Mouse (Mus musculus) lung, postnatal 25 days (tissue): ENCODE results near the gene Slamf1.
"Not testable (repeated sequence)": the region's sequence is repeated elsewhere in the genome, so short reads cannot be mapped to it uniquely, and the experiment has no call there.

Experiments used
- DNase-seq: peaks from one replicate; pipeline ENCODE4 v3.0.0; 2022; ENCODE audit warnings: low spot score

Gene Slamf1

DNA sequence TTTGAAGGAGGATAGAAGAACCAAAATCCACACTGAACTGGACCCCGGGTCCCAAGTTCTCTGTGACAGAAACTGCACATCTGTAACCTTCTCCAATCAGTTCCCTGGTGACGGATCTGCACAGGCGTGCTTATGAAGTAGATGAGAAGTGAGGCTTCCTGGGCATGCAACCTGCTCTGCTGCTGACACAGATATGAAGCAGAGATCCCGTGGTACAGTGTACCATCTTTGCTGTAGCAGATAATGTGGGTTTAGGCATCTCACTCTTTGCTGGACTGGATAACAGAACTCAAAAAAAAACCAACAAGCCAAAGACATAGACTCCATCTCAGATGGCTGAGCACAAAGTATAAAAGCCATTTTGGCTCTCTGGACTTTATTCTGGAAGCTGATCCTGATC is 32.7 kb downstream of the Slamf1 start:
- DNase-seq: no peak

DNA sequence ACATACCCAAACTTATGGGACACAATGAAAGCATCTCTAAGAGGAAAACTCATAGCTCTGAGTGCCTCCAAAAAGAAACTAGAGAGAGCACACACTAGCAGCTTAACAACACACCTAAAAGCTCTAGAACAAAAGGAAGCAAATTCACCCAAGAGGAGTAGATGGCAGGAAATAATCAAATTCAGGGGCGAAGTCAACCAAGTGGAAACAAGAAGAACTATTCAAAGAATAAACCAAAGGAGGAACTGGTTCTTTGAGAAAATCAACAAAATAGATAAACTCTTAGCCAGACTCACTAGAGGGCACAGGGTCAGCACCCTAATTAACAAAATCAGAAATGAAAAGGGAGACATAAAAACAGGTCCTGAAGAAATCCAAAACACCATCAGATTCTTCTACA is 44.1 kb downstream of the Slamf1 start:
- DNase-seq: not testable (repeated sequence)

DNA sequence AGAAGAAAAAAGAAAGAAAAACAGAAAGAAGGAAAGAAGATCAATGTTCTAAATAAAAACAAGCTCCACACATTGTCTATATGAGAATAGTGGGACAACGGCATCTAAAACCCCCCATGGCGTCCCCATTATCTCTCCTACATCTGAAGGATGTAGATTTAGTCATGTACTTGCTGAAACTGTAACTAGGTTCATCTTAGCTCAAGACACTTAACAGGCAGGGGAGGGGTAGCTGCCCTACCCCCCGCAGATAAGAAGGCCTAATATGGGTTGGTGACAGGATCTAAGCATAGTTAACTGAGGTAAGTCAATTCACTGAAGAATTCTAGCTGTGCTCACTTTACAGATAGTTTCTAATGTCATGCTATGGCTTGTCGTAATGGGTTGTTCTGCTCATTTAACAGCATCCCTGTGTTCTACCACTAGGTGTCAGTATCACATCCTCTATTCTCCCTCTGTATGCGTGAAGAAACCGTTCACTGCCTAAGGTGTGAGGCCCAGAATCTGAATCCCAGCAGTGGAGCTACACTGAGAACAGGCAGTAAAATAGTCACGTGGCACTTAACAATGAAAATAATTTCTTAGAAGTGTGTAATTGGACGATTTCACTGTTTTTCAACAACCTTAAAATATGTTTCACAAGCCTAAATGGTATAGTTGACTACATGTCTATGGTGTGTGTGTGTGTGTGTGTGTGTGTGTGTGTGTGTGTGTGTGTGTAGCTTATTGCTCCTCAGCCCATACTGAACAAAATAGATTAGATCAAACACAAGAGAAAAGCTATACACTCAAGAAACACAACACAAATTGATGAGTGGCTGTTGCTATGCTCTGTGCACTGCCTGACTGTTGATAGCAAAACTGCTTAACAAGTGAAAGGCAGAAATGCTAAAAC is 48.9 kb downstream of the Slamf1 start:
- DNase-seq: peak; percentile 60

DNA sequence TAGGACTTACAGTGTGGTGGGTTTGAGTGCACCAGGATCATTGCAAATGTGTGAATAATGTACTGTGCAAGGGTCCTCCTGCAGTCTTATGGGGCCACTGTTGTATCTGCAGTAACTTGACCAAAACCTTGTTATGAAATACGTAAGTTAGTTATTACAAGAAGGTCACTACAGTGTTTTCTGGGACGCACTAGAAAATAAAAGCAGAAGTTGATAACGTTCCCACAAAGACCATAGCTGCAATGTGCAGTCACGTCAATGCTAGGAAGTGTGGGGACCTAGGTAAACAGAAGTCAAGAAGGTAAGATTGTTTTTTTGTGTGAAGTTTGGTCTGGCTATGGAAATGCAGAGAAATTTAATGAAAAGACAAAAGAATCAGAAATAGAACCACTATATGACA is 50.1 kb downstream of the Slamf1 start:
- no peak for DNase-seq

DNA sequence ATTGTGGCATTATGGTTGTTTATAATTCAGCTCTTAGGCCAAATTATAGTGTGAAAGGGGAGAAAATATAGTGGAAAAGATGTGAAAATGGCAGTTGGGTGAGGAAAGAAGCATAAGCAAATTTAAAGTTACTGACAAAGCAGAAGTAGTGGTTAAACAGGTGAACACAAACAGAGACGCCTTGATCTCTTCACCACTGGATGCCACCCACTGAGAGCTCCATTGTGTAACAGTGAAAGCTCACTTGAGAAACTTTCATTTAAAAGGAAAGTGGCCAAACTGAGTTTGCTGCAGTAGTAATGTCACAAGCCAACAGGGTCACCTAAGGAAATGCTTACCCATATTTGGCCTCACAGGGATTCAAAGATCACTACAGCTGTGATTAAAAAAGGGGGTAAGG is 54.4 kb downstream of the Slamf1 start:
- DNase-seq: no peak

DNA sequence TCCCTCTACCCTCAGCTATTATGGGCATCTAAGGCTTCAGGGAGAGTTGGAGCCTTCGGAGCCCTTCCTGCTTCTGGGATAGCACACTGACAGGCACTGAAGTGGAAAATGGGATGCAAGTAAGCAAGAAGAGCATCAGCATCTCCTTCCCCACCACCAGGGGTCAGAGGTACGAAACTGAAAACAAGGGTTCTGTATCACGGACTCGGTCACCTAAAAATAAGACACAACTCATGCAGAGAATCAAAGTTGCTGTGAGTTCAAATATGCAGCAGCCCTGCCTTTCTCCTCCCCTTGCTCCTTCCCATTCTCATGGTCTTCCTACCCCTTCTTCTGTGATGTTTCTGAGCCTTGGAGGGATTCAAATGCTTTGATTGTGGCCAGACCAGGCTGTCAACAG is 58.5 kb downstream of the Slamf1 start:
- no peak for DNase-seq

DNA sequence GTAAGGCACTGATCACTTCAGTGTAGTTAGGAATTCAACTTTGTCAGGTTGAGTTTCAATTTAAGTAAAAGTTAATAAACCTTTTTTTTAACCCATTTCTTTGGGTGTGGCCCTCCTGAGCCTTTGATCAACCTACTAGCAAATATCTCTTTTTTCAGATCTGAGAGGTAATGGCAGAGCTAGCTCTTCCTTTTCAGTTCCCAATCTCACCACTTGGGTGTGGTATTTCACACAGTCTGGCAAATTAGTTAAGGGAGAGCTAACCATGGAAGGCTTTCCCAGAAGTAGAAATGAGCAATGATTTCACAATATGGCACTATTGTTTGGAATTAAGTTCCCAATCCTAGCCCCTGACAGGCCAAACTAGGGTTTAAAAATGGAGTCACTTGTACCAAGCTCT is 59.2 kb downstream of the Slamf1 start:
- DNase-seq: peak; percentile 35

DNA sequence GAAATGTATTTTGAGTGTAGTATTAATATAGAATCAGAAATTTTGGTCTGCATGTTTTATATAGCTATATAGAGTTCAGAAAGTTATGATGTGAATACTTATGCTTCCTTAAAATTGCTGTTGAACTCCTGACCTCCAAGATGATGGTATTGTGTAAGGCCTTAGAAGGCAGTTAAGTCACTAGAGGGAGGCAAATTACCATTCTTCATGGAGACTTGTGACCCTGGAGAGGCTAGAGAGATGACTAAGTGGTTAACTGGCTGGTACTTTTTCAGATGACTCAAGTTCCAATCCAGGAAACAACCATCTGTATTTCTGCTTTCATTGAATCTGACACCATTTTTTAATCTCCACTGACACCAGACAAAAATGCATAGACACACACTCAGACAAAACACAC is 60.7 kb downstream of the Slamf1 start:
- DNase-seq: no peak

DNA sequence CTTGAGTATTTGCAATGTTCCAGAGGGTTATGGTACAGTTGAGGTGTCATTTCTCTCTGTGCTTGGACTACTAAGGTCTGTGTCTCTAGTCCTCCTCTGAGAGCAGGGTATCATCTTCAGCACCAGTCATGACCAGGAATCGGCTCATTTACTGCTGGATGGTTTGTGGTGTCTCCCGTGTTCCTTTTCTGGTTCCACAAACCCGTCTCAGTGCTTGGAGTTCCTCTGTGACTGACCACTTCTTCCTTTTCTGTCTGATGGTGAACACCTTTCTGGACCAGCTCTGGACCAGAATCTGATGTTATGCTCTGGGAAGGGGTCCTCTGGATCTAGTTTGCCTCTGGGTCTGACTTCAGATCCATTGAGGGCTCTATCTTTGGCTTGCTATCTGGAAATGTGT is 72.6 kb downstream of the Slamf1 start, which contains the start of gene Cd84:
Cd84 (plus strand) TSS at position 210 of the 400 bp plus-strand sequence.
- DNase-seq: no peak

DNA sequence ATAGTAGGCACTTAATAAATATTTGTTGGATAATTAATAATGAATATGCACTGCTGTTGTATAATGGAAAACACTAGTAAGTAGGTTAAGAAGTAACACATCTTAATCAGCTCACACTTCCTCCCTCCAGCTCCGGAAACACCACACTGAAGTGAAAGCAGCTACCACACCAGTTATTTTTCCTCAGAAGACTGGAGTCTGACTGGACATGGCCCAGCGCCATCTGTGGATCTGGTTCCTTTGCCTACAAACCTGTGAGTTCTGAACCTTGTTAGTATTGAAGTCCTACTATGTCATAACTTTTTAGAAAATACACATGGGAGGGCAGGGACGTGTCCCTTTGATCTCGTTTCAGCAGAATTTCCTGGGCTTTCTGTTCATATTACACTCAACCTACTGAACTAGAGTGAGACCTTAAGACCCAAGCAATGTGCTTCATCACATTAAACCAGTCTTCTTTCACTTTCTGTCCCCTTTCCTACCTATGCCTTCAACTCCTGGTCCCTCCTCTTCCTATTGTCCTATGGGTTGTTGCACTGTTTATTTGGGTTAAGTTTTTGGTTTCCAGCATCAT is 73.6 kb downstream of the Slamf1 start:
- DNase-seq: peak; percentile 40

DNA sequence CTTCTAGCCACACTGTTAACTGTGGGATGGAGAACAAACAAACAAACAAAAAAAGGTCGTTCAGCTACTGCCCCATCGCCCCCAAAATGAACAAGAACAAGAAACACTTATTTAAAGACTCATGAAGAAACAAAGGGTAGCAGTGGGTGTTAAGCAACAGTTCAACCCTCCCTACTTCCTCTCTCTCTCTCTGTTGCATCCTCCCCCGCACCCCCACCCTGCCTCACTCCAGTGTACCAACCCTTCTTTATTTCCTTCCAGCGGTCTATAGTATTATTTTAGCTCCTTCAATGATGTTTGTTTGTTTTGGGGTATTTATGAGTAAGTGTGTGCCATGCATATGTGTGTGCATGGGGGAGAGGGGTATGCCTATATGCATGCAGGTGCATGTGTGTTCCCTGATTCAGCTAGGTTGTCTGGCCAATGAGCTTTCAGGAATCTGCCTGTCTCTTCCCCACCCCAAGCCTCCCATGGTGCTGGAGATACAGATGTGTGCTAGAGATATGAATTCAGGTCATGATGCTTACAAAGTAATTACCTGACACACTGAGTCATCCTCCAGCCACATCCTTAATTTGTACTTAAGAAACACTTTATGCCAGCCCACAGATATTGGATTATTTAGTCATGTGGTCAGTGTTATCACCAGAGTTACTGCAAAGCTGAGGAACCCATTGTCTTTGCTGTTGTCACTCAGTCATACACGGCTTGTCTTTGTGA is 78.3 kb downstream of the Slamf1 start:
- peak; percentile 46 for DNase-seq

DNA sequence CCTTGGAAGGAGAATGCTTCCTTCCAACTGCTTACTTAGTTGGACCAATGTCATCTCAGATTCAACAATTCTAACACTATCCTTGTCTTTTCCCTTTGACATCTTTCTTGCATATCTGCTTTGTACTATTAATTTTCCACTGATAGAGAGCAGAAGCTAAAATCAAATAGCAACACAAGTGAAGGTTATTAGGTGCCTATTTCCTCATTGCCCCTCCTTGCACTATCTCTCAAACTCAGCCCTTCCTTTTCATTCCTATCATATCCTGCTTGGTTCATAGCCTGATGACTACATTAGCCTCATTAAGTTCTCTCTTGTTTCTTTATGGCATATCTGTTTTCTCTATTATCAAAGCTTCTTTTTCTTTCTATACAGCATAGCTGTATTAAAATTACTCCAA is 81.3 kb downstream of the Slamf1 start:
- no peak for DNase-seq

DNA sequence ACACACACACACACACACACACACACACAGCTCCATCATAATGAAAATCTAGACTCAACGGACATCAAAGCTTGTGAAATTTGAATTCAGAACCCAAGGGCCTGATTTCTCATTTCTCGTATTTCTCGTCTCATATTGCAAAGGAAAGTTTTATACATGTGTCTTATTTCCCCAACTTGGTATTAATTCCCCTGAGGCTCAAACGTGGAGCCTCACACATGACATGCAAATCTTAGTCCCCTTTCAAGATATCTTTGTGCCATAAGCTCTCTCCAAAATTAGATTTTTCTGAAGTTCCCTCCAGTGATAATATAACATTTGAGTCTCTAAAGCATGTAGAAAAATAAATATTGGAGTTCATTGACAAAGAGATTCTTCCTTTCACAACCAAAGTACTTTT is 81.8 kb downstream of the Slamf1 start:
- DNase-seq: no peak

DNA sequence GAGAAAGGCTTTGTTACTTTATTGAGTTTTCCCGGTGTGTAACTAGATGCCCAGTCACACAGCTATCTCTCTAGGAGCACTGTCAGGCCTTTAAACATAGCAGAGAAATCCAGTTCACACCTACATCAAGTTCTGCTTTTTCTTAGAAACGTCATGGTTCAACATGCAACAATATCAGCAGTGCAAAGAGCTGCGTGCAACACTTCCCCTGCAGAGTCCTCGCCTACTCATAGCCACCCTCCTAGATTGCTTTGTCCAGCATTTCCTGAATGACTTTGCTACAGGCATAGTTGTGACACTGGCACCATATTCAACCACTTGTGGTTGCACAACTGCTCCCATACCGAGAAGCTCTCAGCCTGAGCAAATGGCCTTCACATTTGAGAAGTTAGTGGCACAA is 82.5 kb downstream of the Slamf1 start:
- DNase-seq: peak; percentile 71
